Mouse (Mus musculus): ENCODE results near the gene Ccdc175. TPM values are rescaled to one million over a fixed set of nuclear protein-coding genes. Genes with fewer than 3 reads are reported as not detected.

Gene Ccdc175
- polyA plus RNA-seq, 1 experiment from 2014 or later = not detected

GRCm38 (mm10) chr12:72213554-72213953 lies 28.7 kb upstream of the Ccdc175 start:
- ATAC-seq (ENCODE audit: low read depth) (no peak), DNase-seq (ENCODE audit: low spot score) (no peak)
- Histone ChIP-seq H3K9ac (ENCODE audit: low read depth, low read length) (no peak overlapping the region), H3K36me3 (ENCODE audit: control insufficient read depth, insufficient read depth, low read length) (no peaks in the 10 kb centered on the region), H3K27ac (replicated peaks; ENCODE audit: low read depth, low read length) (no peak overlapping the region), H3K4me2 (ENCODE audit: low read depth, low read length) (no peak overlapping the region), H3K9me3 (ENCODE audit: control insufficient read depth, low read length) (no peaks in the 10 kb centered on the region), H3K4me3 (ENCODE audit: low read depth, low read length) (no peak overlapping the region), H3K4me1 (ENCODE audit: control insufficient read depth, insufficient read depth, low read length) (no peaks in the 10 kb centered on the region), H3K27me3 (replicated peaks; ENCODE audit: control insufficient read depth, insufficient read depth, low read length) (no peaks in the 10 kb centered on the region)
- 53% methylated on average over 5 of the region's 5 CpGs for WGBS

DNA sequence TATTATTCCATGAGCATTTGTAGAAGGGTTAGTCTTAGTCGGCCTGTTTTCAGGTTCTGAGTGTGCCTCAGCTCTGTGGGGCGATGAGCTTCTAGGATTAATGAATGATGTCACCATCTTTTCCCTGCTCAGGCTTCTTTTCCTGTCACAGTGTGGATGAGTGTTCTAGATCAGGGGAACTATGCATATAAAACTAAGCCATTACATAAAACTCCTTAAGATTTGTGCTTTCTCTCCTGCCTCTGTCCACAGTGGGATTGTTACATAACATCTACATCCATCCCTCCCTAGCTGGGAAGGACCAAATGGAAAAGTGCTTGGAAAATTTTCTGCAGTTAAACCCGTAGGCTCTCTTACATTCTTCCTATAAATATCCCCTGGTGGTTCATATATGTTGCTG lies 16.0 kb upstream of the Ccdc175 start:
- peaks cover 5% of the 10 kb centered on the region; the same call in 1 of the 2 replicates for H3K4me1 ChIP-seq (ENCODE audit: control insufficient read depth, insufficient read depth, low read length)
- H3K9me3 ChIP-seq (ENCODE audit: control insufficient read depth, low read length) = no peaks in the 10 kb centered on the region
- H3K9ac ChIP-seq (ENCODE audit: low read depth, low read length) = no peak overlapping the region
- H3K36me3 ChIP-seq (ENCODE audit: control insufficient read depth, insufficient read depth, low read length) = no peaks in the 10 kb centered on the region
- no peak overlapping the region for H3K27ac ChIP-seq (replicated peaks; ENCODE audit: low read depth, low read length)
- ATAC-seq (ENCODE audit: low read depth) (no peak), DNase-seq (ENCODE audit: low spot score) (no peak)
- whole genome bisulfite sequencing = 89% methylated on average over 3 of the region's 3 CpGs
- H3K27me3 ChIP-seq (replicated peaks; ENCODE audit: control insufficient read depth, insufficient read depth, low read length) = no peaks in the 10 kb centered on the region
- H3K4me3 ChIP-seq (ENCODE audit: low read depth, low read length) = no peak overlapping the region
- H3K4me2 ChIP-seq (ENCODE audit: low read depth, low read length) = no peak overlapping the region

- no peak overlapping the region for H3K9ac ChIP-seq (ENCODE audit: low read depth, low read length)
- H3K9me3 ChIP-seq (ENCODE audit: control insufficient read depth, low read length) = no peaks in the 10 kb centered on the region
- 21% methylated on average over 18 of the region's 18 CpGs for WGBS
- peak overlapping the region; percentile 35 for H3K4me2 ChIP-seq (ENCODE audit: low read depth, low read length)
- peak; percentile 71; the same call in 1 of the 2 replicates for ATAC-seq (ENCODE audit: low read depth)
- no peak overlapping the region for H3K27ac ChIP-seq (replicated peaks; ENCODE audit: low read depth, low read length)
- DNase-seq (ENCODE audit: low spot score) = peak; percentile 72
- no peaks in the 10 kb centered on the region for H3K27me3 ChIP-seq (replicated peaks; ENCODE audit: control insufficient read depth, insufficient read depth, low read length)
- peak overlapping the region; percentile 10; the same call in 1 of the 2 replicates for H3K4me3 ChIP-seq (ENCODE audit: low read depth, low read length)
- H3K36me3 ChIP-seq (ENCODE audit: control insufficient read depth, insufficient read depth, low read length) = no peaks in the 10 kb centered on the region
- peaks cover 5% of the 10 kb centered on the region; the same call in 1 of the 2 replicates for H3K4me1 ChIP-seq (ENCODE audit: control insufficient read depth, insufficient read depth, low read length)
Measured at GRCm38 (mm10) chr12:72197925-72198486, 13.2 kb upstream of the Ccdc175 start.

GRCm38 (mm10) chr12:72197434-72197833 lies 12.6 kb upstream of the Ccdc175 start:
- no peaks in the 10 kb centered on the region for H3K36me3 ChIP-seq (ENCODE audit: control insufficient read depth, insufficient read depth, low read length)
- no peak for DNase-seq (ENCODE audit: low spot score)
- H3K27me3 ChIP-seq (replicated peaks; ENCODE audit: control insufficient read depth, insufficient read depth, low read length) = no peaks in the 10 kb centered on the region
- H3K9ac ChIP-seq (ENCODE audit: low read depth, low read length) = no peak overlapping the region
- no peaks in the 10 kb centered on the region for H3K9me3 ChIP-seq (ENCODE audit: control insufficient read depth, low read length)
- H3K4me3 ChIP-seq (ENCODE audit: low read depth, low read length) = no peak overlapping the region
- no peak for ATAC-seq (ENCODE audit: low read depth)
- 50% methylated on average over 7 of the region's 7 CpGs for WGBS
- H3K4me1 ChIP-seq (ENCODE audit: control insufficient read depth, insufficient read depth, low read length) = peaks cover 5% of the 10 kb centered on the region; the same call in 1 of the 2 replicates
- no peak overlapping the region for H3K4me2 ChIP-seq (ENCODE audit: low read depth, low read length)
- H3K27ac ChIP-seq (replicated peaks; ENCODE audit: low read depth, low read length) = no peak overlapping the region

DNA sequence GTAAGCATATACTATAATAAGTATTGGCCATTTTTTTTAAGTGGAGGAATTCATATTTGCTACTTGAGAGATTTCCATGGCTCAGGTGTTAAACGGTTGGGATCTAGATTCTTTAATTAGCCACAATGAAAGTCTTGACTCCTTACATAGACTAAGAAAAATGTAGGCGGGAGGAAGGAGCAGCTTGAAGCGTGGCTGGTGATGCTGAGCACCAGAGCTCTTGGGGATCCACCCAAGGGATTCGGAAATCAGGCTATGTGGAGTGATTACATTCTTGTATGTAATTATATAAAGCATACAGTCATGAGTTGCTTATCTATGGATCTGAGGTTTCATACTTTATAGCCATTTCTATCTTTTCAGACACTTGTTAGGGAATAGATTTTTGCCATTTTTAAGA lies 5.3 kb downstream of the Ccdc175 start:
- H3K36me3 ChIP-seq (ENCODE audit: control insufficient read depth, insufficient read depth, low read length) = no peaks in the 10 kb centered on the region
- H3K27me3 ChIP-seq (replicated peaks; ENCODE audit: control insufficient read depth, insufficient read depth, low read length) = no peaks in the 10 kb centered on the region
- no peak overlapping the region for H3K4me3 ChIP-seq (ENCODE audit: low read depth, low read length)
- H3K4me2 ChIP-seq (ENCODE audit: low read depth, low read length) = no peak overlapping the region
- DNase-seq (ENCODE audit: low spot score) = no peak
- no peaks in the 10 kb centered on the region for H3K4me1 ChIP-seq (ENCODE audit: control insufficient read depth, insufficient read depth, low read length)
- no peaks in the 10 kb centered on the region for H3K9me3 ChIP-seq (ENCODE audit: control insufficient read depth, low read length)
- 70% methylated on average over 4 of the region's 4 CpGs for WGBS
- H3K27ac ChIP-seq (replicated peaks; ENCODE audit: low read depth, low read length) = no peak overlapping the region
- H3K9ac ChIP-seq (ENCODE audit: low read depth, low read length) = no peak overlapping the region
- no peak for ATAC-seq (ENCODE audit: low read depth)

- Histone ChIP-seq H3K27me3 (replicated peaks; ENCODE audit: control insufficient read depth, insufficient read depth, low read length) (no peaks in the 10 kb centered on the region), H3K36me3 (ENCODE audit: control insufficient read depth, insufficient read depth, low read length) (no peaks in the 10 kb centered on the region), H3K4me3 (ENCODE audit: low read depth, low read length) (no peak overlapping the region), H3K4me2 (ENCODE audit: low read depth, low read length) (no peak overlapping the region), H3K9ac (ENCODE audit: low read depth, low read length) (no peak overlapping the region), H3K4me1 (ENCODE audit: control insufficient read depth, insufficient read depth, low read length) (no peaks in the 10 kb centered on the region), H3K9me3 (ENCODE audit: control insufficient read depth, low read length) (no peaks in the 10 kb centered on the region), H3K27ac (replicated peaks; ENCODE audit: low read depth, low read length) (no peak overlapping the region)
- DNase-seq (ENCODE audit: low spot score) (no peak), ATAC-seq (ENCODE audit: low read depth) (no peak)
- 85% methylated on average over 3 of the region's 3 CpGs for WGBS
Measured at GRCm38 (mm10) chr12:72178322-72178721, 6.5 kb downstream of the Ccdc175 start.

DNA sequence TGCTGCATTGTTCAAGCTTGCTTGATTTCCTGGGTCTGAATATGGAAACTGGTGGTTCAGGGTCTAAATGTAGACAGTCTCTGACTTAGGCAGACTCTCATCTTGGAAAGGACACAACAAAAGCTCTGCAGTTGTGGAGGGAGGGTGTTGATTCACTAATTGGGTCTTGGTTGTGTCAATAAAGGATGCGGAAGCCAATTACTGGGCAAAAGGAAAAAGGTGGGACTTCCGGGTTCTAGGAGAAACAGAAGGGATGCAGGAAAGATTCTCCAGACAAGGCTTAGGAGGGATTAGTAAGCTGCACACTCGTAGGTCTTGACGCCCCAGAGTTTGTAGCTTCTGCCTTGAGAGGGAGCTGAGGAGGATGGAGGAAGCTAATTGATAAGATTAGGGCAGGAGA lies 26.4 kb downstream of the Ccdc175 start:
- Histone ChIP-seq H3K9ac (ENCODE audit: low read depth, low read length) (no peak overlapping the region), H3K27me3 (replicated peaks; ENCODE audit: control insufficient read depth, insufficient read depth, low read length) (no peaks in the 10 kb centered on the region), H3K4me3 (ENCODE audit: low read depth, low read length) (no peak overlapping the region), H3K9me3 (ENCODE audit: control insufficient read depth, low read length) (0 out of 2 replicates have a peak, but pooled peaks cover 3% of the 10 kb centered on the region), H3K36me3 (ENCODE audit: control insufficient read depth, insufficient read depth, low read length) (no peaks in the 10 kb centered on the region), H3K4me2 (ENCODE audit: low read depth, low read length) (no peak overlapping the region), H3K4me1 (ENCODE audit: control insufficient read depth, insufficient read depth, low read length) (no peaks in the 10 kb centered on the region), H3K27ac (replicated peaks; ENCODE audit: low read depth, low read length) (no peak overlapping the region)
- 75% methylated on average over 4 of the region's 4 CpGs for WGBS
- ATAC-seq (ENCODE audit: low read depth) (no peak), DNase-seq (ENCODE audit: low spot score) (no peak)

DNA sequence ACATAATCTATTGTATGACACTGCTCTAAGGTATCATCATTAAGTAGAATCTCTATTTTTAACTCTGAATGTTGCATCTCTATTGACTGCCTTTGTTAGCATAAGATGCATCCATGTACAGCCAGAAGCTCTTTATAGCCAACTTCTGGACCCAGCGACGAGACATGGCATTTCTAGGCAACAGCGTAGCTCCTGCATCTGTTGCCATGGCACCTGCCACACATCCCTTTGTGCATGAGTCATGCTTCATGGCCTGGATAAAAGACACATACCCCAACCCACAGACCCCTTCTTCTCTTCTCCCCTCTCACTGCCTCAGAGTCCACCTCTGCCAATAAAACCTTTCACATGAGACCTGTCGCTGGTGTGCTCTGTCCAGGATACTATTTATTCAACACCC lies 34.0 kb downstream of the Ccdc175 start:
- no peak overlapping the region for H3K4me2 ChIP-seq (ENCODE audit: low read depth, low read length)
- no peak overlapping the region for H3K9ac ChIP-seq (ENCODE audit: low read depth, low read length)
- no peaks in the 10 kb centered on the region for H3K27me3 ChIP-seq (replicated peaks; ENCODE audit: control insufficient read depth, insufficient read depth, low read length)
- DNase-seq (ENCODE audit: low spot score) (no peak), ATAC-seq (ENCODE audit: low read depth) (no peak)
- H3K4me3 ChIP-seq (ENCODE audit: low read depth, low read length) = no peak overlapping the region
- H3K36me3 ChIP-seq (ENCODE audit: control insufficient read depth, insufficient read depth, low read length) = no peaks in the 10 kb centered on the region
- no peaks in the 10 kb centered on the region for H3K9me3 ChIP-seq (ENCODE audit: control insufficient read depth, low read length)
- WGBS = 86% methylated on average over 4 of the region's 4 CpGs
- no peak overlapping the region for H3K27ac ChIP-seq (replicated peaks; ENCODE audit: low read depth, low read length)
- no peaks in the 10 kb centered on the region for H3K4me1 ChIP-seq (ENCODE audit: control insufficient read depth, insufficient read depth, low read length)

- Histone ChIP-seq H3K9me3 (ENCODE audit: control insufficient read depth, low read length) (0 out of 2 replicates have a peak, but pooled peaks cover 4% of the 10 kb centered on the region), H3K4me2 (ENCODE audit: low read depth, low read length) (no peak overlapping the region), H3K9ac (ENCODE audit: low read depth, low read length) (no peak overlapping the region), H3K27ac (replicated peaks; ENCODE audit: low read depth, low read length) (no peak overlapping the region), H3K27me3 (replicated peaks; ENCODE audit: control insufficient read depth, insufficient read depth, low read length) (no peaks in the 10 kb centered on the region), H3K4me1 (ENCODE audit: control insufficient read depth, insufficient read depth, low read length) (no peaks in the 10 kb centered on the region), H3K36me3 (ENCODE audit: control insufficient read depth, insufficient read depth, low read length) (no peaks in the 10 kb centered on the region), H3K4me3 (ENCODE audit: low read depth, low read length) (no peak overlapping the region)
- ATAC-seq (ENCODE audit: low read depth) (no peak), DNase-seq (ENCODE audit: low spot score) (no peak)
- WGBS = 86% methylated on average over 10 of the region's 10 CpGs
Measured at GRCm38 (mm10) chr12:72129203-72129602, 55.6 kb downstream of the Ccdc175 start.

Data from embryonic facial prominence, embryonic 14.5 days (tissue).